Mouse (Mus musculus): ENCODE measurements around the gene Zbtb38.
A peak's percentile ranks its signal among the peaks of the same experiment; 100 is the strongest.

Zbtb38 gene

GRCm38 (mm10) chr9:96731039-96731895 lies 21.4 kb downstream of the Zbtb38 start:
- no peak for DNase-seq

GRCm38 (mm10) chr9:96730311-96730625 lies 22.4 kb downstream of the Zbtb38 start:
- DNase-seq, result no peak

GRCm38 (mm10) chr9:96729537-96730310 lies 22.9 kb downstream of the Zbtb38 start:
- no peak for DNase-seq

GRCm38 (mm10) chr9:96728338-96729162 lies 24.1 kb downstream of the Zbtb38 start:
- no peak for DNase-seq

GRCm38 (mm10) chr9:96727688-96728087 lies 24.9 kb downstream of the Zbtb38 start:
- DNase-seq, result peak; percentile 31

GRCm38 (mm10) chr9:96726336-96727131 lies 26.1 kb downstream of the Zbtb38 start:
- DNase-seq, result peak; percentile 53

GRCm38 (mm10) chr9:96725582-96726320 lies 26.9 kb downstream of the Zbtb38 start:
- peak; percentile 28 for DNase-seq

- DNase-seq, result no peak
Observed at GRCm38 (mm10) chr9:96723650-96724049, 29.0 kb downstream of the Zbtb38 start.

- peak; percentile 22 for DNase-seq
Observed at GRCm38 (mm10) chr9:96721163-96721799, 31.4 kb downstream of the Zbtb38 start.

GRCm38 (mm10) chr9:96720510-96721162 lies 32.0 kb downstream of the Zbtb38 start:
- peak; percentile 35 for DNase-seq

GRCm38 (mm10) chr9:96719408-96720158 lies 33.0 kb downstream of the Zbtb38 start:
- DNase-seq, result peak; percentile 77

GRCm38 (mm10) chr9:96718888-96719287 lies 33.7 kb downstream of the Zbtb38 start:
- no peak for DNase-seq

GRCm38 (mm10) chr9:96718402-96718798 lies 34.2 kb downstream of the Zbtb38 start:
- peak; percentile 29 for DNase-seq

- no peak for DNase-seq
Observed at GRCm38 (mm10) chr9:96717698-96718401, 34.8 kb downstream of the Zbtb38 start.

GRCm38 (mm10) chr9:96716735-96717444 lies 35.7 kb downstream of the Zbtb38 start:
- DNase-seq, result no peak

- DNase-seq, result no peak
Observed at GRCm38 (mm10) chr9:96716136-96716535, 36.5 kb downstream of the Zbtb38 start.

GRCm38 (mm10) chr9:96715171-96715570 lies 37.5 kb downstream of the Zbtb38 start:
- DNase-seq, result no peak
